Mouse (Mus musculus): ENCODE data around the gene Pdpk1.

DNA sequence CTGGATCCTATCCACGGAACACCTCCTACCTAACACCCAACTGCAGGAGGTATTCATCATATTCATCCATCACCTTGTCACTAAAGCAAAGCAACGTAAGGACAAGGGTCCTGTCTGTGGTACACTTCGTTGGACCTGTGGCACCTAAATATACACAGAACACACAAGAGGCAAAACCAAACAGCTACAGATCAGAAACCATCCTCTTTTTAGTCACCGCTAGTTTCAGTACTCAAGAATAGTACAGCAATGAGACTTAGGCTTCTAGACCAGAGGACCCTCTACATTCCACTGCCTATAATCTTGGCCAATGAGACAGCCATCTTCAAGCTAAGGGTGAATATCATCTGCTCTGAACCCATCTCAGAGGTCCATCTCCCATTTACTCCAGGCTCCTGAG lies 52.4 kb downstream of the Pdpk1 start:
- TF ChIP-seq CTCF (IDR thresholded peaks at IDR 0.05; ENCODE audit: low read depth) (no peak), EP300 (optimal IDR thresholded peaks at IDR 0.05) (no peak)
